Mouse (Mus musculus) spleen, adult 2 months (tissue): ENCODE data around the gene Plekhg5.

Experiments
- CTCF ChIP-seq: fragments of 200-500 bp; IDR thresholded peaks from 2 replicates; pipeline ENCODE4 v1.5.1; 2011; ENCODE audit warnings: mild to moderate bottlenecking, inconsistent platforms; ENCODE audit not compliant: insufficient read depth, insufficient read length, insufficient replicate concordance; ENCODE audit errors: extremely low read depth
- POLR2A ChIP-seq: fragments of 200-500 bp; IDR thresholded peaks from 2 replicates; pipeline ENCODE4 v1.6.1; 2011; ENCODE audit warnings: low read depth, low read length, inconsistent platforms

DNA sequence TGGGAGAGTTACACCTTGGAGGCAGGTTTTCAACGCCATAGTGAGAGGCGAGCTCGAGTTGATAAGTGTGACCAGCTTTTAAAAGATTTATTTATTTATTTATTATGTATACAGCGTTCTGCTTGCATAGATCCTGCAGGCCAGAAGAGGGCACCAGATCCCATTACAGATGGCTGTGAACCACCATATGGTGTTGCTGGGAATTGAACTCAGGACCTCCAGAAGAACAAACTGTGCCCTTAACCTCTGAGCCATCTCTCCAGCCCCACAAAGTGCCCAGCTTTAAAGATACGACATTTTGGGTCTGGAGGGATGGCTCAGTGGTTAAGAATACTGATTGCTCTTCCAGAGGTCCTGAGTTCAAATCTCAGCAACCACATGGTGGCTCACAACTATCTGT, 43.2 kb upstream of the Plekhg5 start:
- TF ChIP-seq CTCF (no peak), POLR2A (no peak)
